Mouse (Mus musculus) kidney, embryonic 14.5 days (tissue): ENCODE measurements around the gene Max. TPM values are rescaled to one million over a fixed set of nuclear protein-coding genes. Genes with fewer than 3 reads are reported as not detected.

ENCODE experiments used
- ATAC-seq: fragments of 200-750 bp; cut with Nextera tagmentation; 2 replicates; pipeline ENCODE4 v1.8.0; 2017; ENCODE audit warnings: moderate number of reproducible peaks, mild to moderate bottlenecking, moderate TSS enrichment, moderate library complexity; ENCODE audit not compliant: low FRiP score, low TSS enrichment
- H3K27ac ChIP-seq: fragments of 300-500 bp; sonication (generic); 2 replicates; pipeline ENCODE4 v1.5.1; 2014; ENCODE audit warnings: low read depth, mild to moderate bottlenecking, low read length, moderate library complexity, mixed read lengths
- H3K27me3 ChIP-seq: fragments of 300-500 bp; sonication (generic); 2 replicates; pipeline ENCODE4 v1.6.1; 2014; ENCODE audit warnings: mild to moderate bottlenecking, low read length; ENCODE audit not compliant: control insufficient read depth, insufficient read depth
- H3K36me3 ChIP-seq: fragments of 300-500 bp; sonication (generic); 2 replicates; pipeline ENCODE4 v1.6.1; 2014; ENCODE audit warnings: low read length, mixed read lengths; ENCODE audit not compliant: control insufficient read depth, insufficient read depth
- H3K4me1 ChIP-seq: fragments of 300-500 bp; sonication (generic); 2 replicates; pipeline ENCODE4 v1.6.1; 2014; ENCODE audit warnings: low read length, mixed read lengths; ENCODE audit not compliant: control insufficient read depth, insufficient read depth
- H3K4me2 ChIP-seq: fragments of 300-500 bp; sonication (generic); replicated peaks from 2 replicates; pipeline ENCODE4 v1.6.1; 2014; ENCODE audit warnings: low read depth, mild to moderate bottlenecking, low read length
- H3K4me3 ChIP-seq: fragments of 300-500 bp; sonication (generic); 2 replicates; pipeline ENCODE4 v1.5.1; 2014; ENCODE audit warnings: mild to moderate bottlenecking, low read length
- H3K9ac ChIP-seq: fragments of 300-500 bp; sonication (generic); 2 replicates; pipeline ENCODE4 v1.6.1; 2014; ENCODE audit warnings: low read depth, mild to moderate bottlenecking, low read length, moderate library complexity
- H3K9me3 ChIP-seq: fragments of 300-500 bp; sonication (generic); 2 replicates; pipeline ENCODE4 v1.6.1; 2016; ENCODE audit warnings: low read length; ENCODE audit not compliant: control insufficient read depth
- WGBS: fragments of 180-500 bp; shearing (Covaris S2); extraction: QIAGEN DNeasy Blood & Tissue Kit; methylation state at CpG from one replicate; pipeline ENCODE4 v1.1.7; 2014; 5-methylcytosine and 5-hydroxymethylcytosine counted together
- polyA plus RNA-seq: library from polyadenylated mRNA; unstranded; fragments of >200 nt; fragmentation: Nextera tagmentation; extraction: Ambion mirVana; gene quantifications from 2 replicates; pipeline ENCODE4 v1.2.1, GENCODE M21; 2014

Gene Max
- polyA plus RNA-seq, 1 experiment from 2014 or later, result 36.1 TPM

- no peaks in the 10 kb centered on the region for H3K9me3 ChIP-seq
- 85% methylated on average over 6 of the region's 6 CpGs for WGBS
- H3K4me1 ChIP-seq, result no peaks in the 10 kb centered on the region
- no peak overlapping the region for H3K9ac ChIP-seq
- H3K4me2 ChIP-seq, result no peak overlapping the region
- H3K4me3 ChIP-seq, result no peak overlapping the region
- ATAC-seq, result no peak
- no peaks in the 10 kb centered on the region for H3K27me3 ChIP-seq
- H3K36me3 ChIP-seq, result peaks cover 17% of the 10 kb centered on the region; the same call in 1 of the 2 replicates
- no peak overlapping the region for H3K27ac ChIP-seq
These were observed 43.9 kb downstream of the Max start for GRCm38 (mm10) chr12:76918113-76918512.

GRCm38 (mm10) chr12:76916163-76916562 lies 45.8 kb downstream of the Max start:
- no peak overlapping the region for H3K9ac ChIP-seq
- no peaks in the 10 kb centered on the region for H3K27me3 ChIP-seq
- WGBS, result 93% methylated on average over 11 of the region's 11 CpGs
- no peak overlapping the region for H3K27ac ChIP-seq
- no peak overlapping the region for H3K4me3 ChIP-seq
- no peaks in the 10 kb centered on the region for H3K4me1 ChIP-seq
- H3K4me2 ChIP-seq, result no peak overlapping the region
- no peak for ATAC-seq
- peaks cover 17% of the 10 kb centered on the region; the same call in 1 of the 2 replicates for H3K36me3 ChIP-seq
- H3K9me3 ChIP-seq, result no peaks in the 10 kb centered on the region

GRCm38 (mm10) chr12:76912193-76912592 lies 49.8 kb downstream of the Max start:
- Histone ChIP-seq H3K4me2 (no peak overlapping the region), H3K4me3 (no peak overlapping the region), H3K4me1 (peaks cover 4% of the 10 kb centered on the region; the same call in 1 of the 2 replicates), H3K36me3 (peaks cover 15% of the 10 kb centered on the region; the same call in 1 of the 2 replicates), H3K9me3 (no peaks in the 10 kb centered on the region), H3K27me3 (no peaks in the 10 kb centered on the region), H3K9ac (no peak overlapping the region), H3K27ac (no peak overlapping the region)
- no peak for ATAC-seq
- 69% methylated on average over 9 of the region's 9 CpGs for WGBS

- 0 out of 2 replicates have a peak, but pooled peaks have one; percentile 24 for ATAC-seq
- Histone ChIP-seq H3K27ac (no peak overlapping the region), H3K4me3 (no peak overlapping the region), H3K9ac (no peak overlapping the region), H3K27me3 (no peaks in the 10 kb centered on the region), H3K9me3 (no peaks in the 10 kb centered on the region), H3K4me1 (peaks cover 4% of the 10 kb centered on the region; the same call in 1 of the 2 replicates), H3K36me3 (peaks cover 15% of the 10 kb centered on the region; the same call in 1 of the 2 replicates), H3K4me2 (no peak overlapping the region)
- WGBS, result 66% methylated on average over 16 of the region's 16 CpGs
These were observed 50.8 kb downstream of the Max start for GRCm38 (mm10) chr12:76911171-76911726.

- peak; percentile 28; the same call in 1 of the 2 replicates for ATAC-seq
- H3K27ac ChIP-seq, result no peak overlapping the region
- no peak overlapping the region for H3K9ac ChIP-seq
- peaks cover 12% of the 10 kb centered on the region; the same call in 1 of the 2 replicates for H3K36me3 ChIP-seq
- peaks cover 4% of the 10 kb centered on the region; the same call in 1 of the 2 replicates for H3K4me1 ChIP-seq
- no peak overlapping the region for H3K4me3 ChIP-seq
- H3K27me3 ChIP-seq, result no peaks in the 10 kb centered on the region
- no peak overlapping the region for H3K4me2 ChIP-seq
- no peaks in the 10 kb centered on the region for H3K9me3 ChIP-seq
- 71% methylated on average over 11 of the region's 11 CpGs for WGBS
These were observed 51.6 kb downstream of the Max start for GRCm38 (mm10) chr12:76910258-76910940.

- H3K4me1 ChIP-seq, result peaks cover 4% of the 10 kb centered on the region; the same call in 1 of the 2 replicates
- no peaks in the 10 kb centered on the region for H3K27me3 ChIP-seq
- no peak overlapping the region for H3K4me3 ChIP-seq
- H3K36me3 ChIP-seq, result peaks cover 8% of the 10 kb centered on the region; the same call in 1 of the 2 replicates
- no peaks in the 10 kb centered on the region for H3K9me3 ChIP-seq
- H3K27ac ChIP-seq, result no peak overlapping the region
- H3K9ac ChIP-seq, result no peak overlapping the region
- H3K4me2 ChIP-seq, result no peak overlapping the region
- ATAC-seq, result no peak
- 87% methylated on average over 5 of the region's 5 CpGs for WGBS
These were observed 52.8 kb downstream of the Max start for GRCm38 (mm10) chr12:76909218-76909617.

- no peak overlapping the region for H3K27ac ChIP-seq
- peaks cover 8% of the 10 kb centered on the region; the same call in 1 of the 2 replicates for H3K36me3 ChIP-seq
- no peak overlapping the region for H3K4me2 ChIP-seq
- peaks cover 4% of the 10 kb centered on the region; the same call in 1 of the 2 replicates for H3K4me1 ChIP-seq
- 88% methylated on average over 1 of the region's 1 CpGs for WGBS
- H3K9ac ChIP-seq, result no peak overlapping the region
- H3K4me3 ChIP-seq, result no peak overlapping the region
- ATAC-seq, result no peak
- no peaks in the 10 kb centered on the region for H3K9me3 ChIP-seq
- H3K27me3 ChIP-seq, result no peaks in the 10 kb centered on the region
These were observed 55.7 kb downstream of the Max start for GRCm38 (mm10) chr12:76906278-76906677.

- Histone ChIP-seq H3K4me2 (no peak overlapping the region), H3K27ac (no peak overlapping the region), H3K9ac (no peak overlapping the region), H3K27me3 (no peaks in the 10 kb centered on the region), H3K4me1 (no peaks in the 10 kb centered on the region), H3K4me3 (no peak overlapping the region), H3K9me3 (no peaks in the 10 kb centered on the region), H3K36me3 (peaks cover 11% of the 10 kb centered on the region; the same call in 1 of the 2 replicates)
- ATAC-seq, result no peak
- 84% methylated on average over 3 of the region's 3 CpGs for WGBS
These were observed 60.3 kb downstream of the Max start for GRCm38 (mm10) chr12:76901508-76902294.
